Mouse (Mus musculus): ENCODE results near the gene Selenoo. TPM values are rescaled to one million over a fixed set of nuclear protein-coding genes. Genes with fewer than 3 reads are reported as not detected.

Gene Selenoo
- 42.4 and 57.0 TPM in 2 replicates for polyA plus RNA-seq (2012; rRNA removed; ENCODE audit: low replicate concordance)

DNA sequence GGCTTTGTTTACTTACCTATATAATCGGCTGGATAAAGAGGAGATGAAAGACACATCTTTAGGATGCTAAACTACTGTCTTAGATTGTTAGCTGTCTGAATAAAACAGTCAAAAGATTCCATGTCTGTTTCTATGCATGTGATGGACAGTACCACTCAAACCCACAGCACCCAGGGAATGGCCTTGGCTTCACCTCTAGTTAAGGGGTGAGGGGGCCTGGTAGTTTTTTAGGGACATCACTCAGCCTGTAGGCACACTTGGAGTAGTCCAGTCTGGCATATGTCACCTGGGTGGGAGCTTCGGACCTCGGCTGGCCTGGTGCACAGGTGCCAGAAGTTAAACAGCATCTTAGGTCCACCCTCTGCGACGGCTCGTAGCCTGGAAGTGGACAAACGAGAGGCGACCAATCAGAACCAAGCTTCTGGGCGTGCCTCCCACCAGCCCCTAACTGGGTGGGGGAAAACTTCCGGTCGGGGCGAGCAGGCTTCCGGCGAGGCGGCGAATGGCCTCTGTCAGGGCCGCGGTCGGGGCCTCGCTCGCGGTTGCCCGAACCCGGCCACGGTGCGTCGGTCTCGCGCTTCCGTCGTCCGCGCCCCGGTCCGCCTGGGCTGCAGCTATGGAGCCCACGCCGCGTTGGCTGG is at the start of gene Selenoo:
Gene Selenoo (plus strand): TSS at position 478 of the 641 bp plus-strand sequence.

DNA sequence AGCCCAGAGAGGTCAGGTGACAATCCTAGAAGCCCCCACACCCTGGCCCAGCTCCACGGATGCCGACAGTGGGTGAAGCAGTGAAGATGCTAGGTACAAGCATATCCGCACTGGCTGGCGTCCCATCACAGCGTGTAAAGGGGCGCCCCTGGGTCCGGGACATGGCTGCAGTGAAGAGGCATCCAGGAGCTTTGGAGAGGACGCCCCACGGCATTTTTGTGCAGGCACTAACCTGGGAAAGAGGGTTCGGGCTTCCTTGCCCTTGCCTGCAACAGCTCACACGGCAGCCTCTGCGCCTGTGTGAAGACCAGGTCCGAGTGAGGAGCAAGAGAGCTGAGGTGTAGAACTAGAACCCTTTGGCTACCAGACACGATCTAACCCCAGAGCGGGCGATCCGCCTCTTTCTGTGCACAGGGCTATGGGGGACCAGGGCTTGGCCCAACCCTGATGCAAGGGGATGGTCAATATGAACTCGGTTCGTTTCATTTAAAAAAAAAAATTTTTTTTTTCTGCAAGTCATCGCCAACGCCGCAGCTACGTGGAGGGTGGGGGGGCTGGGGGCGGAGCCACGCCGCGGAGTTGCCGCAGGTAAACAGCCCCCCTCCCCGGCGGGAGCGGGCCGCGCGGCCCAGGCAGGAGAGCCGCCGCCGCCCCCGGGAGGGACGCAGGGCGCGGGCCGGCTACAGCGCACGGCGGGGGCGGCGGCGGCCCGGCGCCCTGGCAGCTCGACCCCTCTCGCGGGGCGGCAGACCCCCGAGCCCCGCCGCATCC is 29.5 kb upstream of the Selenoo start, which contains the start of gene Panx2:
Gene Panx2 (plus strand): TSS at position 574 of the 771 bp plus-strand sequence.

DNA sequence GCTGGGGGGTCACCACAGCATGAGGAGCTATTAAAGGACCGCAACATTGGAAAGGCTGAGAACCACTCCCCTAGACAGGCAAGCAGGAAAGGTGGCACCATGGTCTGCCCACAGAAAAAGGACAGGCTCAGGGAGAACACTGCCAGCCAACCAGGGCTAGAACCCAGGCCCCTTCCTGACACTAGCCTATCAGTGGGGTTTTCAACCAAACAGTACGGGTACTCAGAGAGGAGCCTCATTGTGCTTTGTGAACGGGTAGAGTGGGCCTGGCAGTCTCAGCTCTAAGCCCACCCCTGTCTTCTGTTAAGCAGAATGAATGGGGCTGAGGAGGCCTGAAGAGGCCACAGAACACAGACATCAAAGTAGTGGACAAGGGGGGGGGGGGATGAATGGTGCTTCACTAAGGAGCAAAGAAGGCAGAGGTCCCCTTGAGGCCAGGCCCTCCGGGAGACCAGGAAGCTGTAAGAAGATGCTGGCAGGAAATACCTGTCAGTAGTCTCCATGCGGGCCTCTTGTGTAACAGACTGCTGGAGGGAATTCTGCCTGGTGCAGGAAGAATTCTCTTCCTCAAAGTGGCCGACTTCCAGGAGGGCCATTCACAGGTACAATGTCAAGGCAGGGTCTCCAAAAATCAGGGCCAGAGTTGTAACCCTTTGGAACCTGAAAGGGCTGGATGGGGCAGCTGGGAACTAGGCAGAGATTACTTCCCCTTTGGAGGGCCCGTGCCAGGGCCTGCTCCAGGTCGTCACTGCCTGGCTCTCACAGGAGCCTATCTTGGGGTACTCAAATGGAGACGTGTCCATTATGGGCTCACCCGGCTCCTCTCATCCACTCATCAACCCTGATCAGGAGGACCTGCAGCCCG is 14.0 kb upstream of the Selenoo start, which contains the start of gene Trabd:
Gene Trabd (plus strand): TSS at position 512 of the 865 bp plus-strand sequence.

DNA sequence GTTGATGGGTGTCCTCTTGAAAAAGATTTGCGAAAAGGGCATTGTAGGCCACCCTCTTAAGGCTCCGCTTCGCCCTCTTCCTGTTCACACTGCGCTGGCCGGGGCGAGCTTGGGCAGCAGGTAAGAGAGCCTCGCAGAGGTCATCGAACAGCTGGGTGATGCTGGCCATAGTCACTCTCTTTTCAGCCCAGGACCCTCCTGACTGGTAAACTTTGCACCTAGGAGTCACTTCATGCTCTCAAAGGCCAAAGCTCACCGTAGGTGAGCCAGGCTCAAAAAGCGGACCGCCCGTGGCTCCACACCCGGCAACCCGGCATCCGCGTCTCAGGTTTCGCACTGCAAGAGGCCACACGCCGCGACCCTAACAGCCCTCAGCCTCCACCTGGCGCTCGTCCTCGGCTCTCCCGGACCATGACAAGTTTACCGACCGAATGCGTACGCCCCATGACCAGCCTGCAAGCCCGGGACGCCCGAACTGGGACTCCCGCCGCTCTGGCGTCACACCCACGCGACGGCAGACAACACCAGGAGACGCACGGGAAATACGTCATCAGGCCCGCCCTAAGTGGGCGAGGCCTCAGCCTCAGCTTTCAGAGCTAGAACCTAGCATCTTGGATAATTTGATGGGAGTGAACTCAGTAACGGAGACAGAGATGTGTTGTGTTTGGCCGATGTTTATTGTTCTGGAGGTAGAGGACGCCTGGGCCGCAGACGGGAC is 33.9 kb downstream of the Selenoo start, which contains the start of gene Tubgcp6:
Gene Tubgcp6 (minus strand): TSS at position 464 of the 718 bp plus-strand sequence.

DNA sequence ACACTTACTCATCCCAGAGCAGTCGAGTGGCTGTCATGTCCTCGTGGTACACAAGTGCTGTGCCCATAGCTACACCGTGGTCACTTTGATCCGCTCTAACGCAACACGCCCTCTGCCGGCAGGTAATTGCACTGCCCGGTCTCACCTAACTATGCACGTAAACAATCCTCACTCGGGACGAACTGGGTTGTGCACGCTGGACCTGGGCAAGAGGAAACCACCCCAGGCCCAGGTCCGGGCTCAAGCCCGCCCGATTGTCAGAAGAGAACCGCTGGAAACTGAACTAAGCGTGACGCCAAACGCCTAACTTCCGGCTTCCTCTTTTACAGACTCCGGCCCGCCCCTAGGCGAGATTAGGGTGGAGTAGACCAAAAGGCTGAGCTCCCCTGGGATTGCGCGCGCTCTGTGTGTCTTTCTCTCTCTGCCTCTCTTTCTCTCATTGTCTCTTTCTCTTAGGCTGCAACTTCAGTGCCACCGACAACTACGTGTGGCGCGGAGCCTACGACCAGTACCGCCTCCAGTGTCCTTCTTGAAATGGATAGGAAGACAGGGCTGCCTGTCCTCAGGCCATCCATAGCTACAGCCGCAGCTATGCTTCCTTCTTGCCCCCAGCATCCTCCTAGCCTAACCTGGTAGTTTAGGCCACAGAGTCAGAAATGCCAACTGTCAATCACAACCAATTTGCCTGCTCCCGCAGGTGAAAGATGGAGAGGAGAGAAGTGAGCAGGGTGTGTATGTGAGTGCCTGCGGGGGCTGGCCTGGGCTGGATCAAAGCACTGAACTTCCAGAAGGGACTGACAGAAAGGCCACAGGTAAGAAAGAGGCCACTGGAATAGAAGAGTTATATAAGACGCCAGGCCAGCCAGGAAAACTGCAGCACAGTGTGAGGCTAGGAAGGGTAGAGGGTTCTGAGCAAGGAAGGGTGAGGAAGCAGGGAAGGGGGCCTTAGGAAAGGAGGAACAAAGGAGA is 39.8 kb downstream of the Selenoo start, which contains the start of gene Hdac10:
Gene Hdac10 (minus strand): TSS at position 319 of the 969 bp plus-strand sequence.

DNA sequence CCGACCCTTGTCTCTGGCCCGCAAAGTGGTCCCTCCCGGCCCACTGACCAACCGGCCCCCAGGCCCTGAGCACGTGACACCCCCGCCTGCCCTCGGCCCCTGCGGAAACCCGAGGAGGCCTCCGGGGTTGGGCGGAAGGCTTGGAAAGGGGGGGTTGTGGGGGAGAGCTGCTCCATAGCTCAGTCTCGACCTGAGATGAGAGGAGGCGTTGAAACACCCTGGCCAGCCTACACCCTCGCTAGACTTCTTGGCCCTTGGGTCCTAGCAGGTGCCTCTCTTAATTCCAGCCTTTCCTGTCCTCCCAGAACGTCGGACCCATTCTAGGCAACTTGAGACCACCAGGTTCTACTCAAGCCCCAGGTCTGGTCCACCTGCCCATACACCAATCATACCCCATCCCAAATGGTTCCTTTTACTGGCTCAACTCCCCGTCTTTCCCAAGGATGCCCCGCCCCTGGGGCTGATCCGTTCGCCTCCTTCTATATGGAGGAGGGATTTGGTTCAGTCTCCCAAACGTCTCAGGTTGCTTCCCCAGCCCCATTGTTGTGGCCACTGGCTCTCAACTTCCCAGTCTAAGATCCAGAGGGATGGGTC is 51.9 kb downstream of the Selenoo start, which contains the start of gene Mapk12:
Gene Mapk12 (minus strand): TSS at position 45 of the 594 bp plus-strand sequence.

DNA sequence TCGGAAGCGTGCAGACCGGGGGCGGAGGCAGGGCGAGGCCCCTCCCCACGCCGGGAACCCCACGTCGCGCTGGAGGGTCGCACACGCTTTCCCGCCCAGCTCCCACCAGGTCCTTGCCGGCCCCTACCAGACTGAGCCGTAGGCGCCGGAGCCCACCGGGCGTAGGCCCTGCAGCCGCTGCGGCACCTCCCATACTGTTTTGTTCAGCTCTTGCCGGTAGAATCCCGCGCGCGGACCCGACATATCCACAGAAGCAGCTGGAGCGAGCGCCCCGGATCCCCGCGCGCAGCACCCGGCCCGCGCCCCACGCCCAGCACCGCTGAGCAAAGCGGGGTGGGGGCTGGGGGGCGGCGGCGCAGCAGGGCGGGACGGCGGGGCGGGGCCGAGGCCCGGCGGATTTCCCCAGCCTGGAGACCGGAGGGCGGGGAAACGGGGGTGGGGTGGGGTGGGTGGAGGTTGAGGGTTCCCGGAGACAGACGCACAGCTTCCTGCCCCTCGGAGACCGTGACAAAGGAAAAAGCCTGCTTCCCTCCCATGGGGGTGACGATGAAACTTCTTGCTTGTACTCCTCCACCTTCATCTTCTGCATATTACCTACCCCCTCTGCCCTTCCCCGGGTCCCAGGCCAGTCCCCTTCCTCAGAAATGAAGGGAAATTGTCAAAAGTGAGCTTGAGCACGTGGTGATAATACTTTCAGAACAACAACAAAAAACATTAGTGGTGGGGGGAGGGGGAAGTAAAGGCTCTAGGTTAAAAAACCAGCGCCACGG is 60.6 kb downstream of the Selenoo start, which contains the start of gene Mapk11:
Gene Mapk11 (minus strand): TSS at position 358 of the 770 bp plus-strand sequence.

Other genes with a start within 250 kb of the Selenoo start
- gene Pim3, start 226.9 kb upstream of the Selenoo start, polyA plus RNA-seq (2012; rRNA removed; ENCODE audit: low replicate concordance), result 63.5 and 89.3 TPM in 2 replicates
- not detected in 2 replicates for gene Ttll8, start 134.7 kb upstream of the Selenoo start, polyA plus RNA-seq (2012; rRNA removed; ENCODE audit: low replicate concordance)
- 0.04 TPM in 1 of 2 replicates, not detected in the other for gene Mlc1, start 110.1 kb upstream of the Selenoo start, polyA plus RNA-seq (2012; rRNA removed; ENCODE audit: low replicate concordance)
- gene Mov10l1, start 106.2 kb upstream of the Selenoo start, polyA plus RNA-seq (2012; rRNA removed; ENCODE audit: low replicate concordance), result not detected in 2 replicates
- 0.23 and 1.4 TPM in 2 replicates for gene Panx2, start 29.4 kb upstream of the Selenoo start, polyA plus RNA-seq (2012; rRNA removed; ENCODE audit: low replicate concordance)
- 87.4 and 97.4 TPM in 2 replicates for gene Trabd, start 14.0 kb upstream of the Selenoo start, polyA plus RNA-seq (2012; rRNA removed; ENCODE audit: low replicate concordance)
- gene Tubgcp6, start 34.0 kb downstream of the Selenoo start, polyA plus RNA-seq (2012; rRNA removed; ENCODE audit: low replicate concordance), result 20.9 and 30.5 TPM in 2 replicates
- 19.2 and 21.0 TPM in 2 replicates for gene Hdac10, start 39.6 kb downstream of the Selenoo start, polyA plus RNA-seq (2012; rRNA removed; ENCODE audit: low replicate concordance)
- gene Mapk12, start 51.6 kb downstream of the Selenoo start, polyA plus RNA-seq (2012; rRNA removed; ENCODE audit: low replicate concordance), result 2.6 and 2.9 TPM in 2 replicates
- gene Mapk11, start 60.5 kb downstream of the Selenoo start, polyA plus RNA-seq (2012; rRNA removed; ENCODE audit: low replicate concordance), result 1.2 and 1.8 TPM in 2 replicates
- 257 and 402 TPM in 2 replicates for gene Plxnb2, start 91.7 kb downstream of the Selenoo start, polyA plus RNA-seq (2012; rRNA removed; ENCODE audit: low replicate concordance)
- 12.6 and 17.4 TPM in 2 replicates for gene Dennd6b, start 107.4 kb downstream of the Selenoo start, polyA plus RNA-seq (2012; rRNA removed; ENCODE audit: low replicate concordance)
- gene Ppp6r2, start 122.5 kb downstream of the Selenoo start, polyA plus RNA-seq (2012; rRNA removed; ENCODE audit: low replicate concordance), result 252 and 373 TPM in 2 replicates
- gene Sbf1, start 226.2 kb downstream of the Selenoo start, polyA plus RNA-seq (2012; rRNA removed; ENCODE audit: low replicate concordance), result 150 and 156 TPM in 2 replicates
- 0.59 and 3.3 TPM in 2 replicates for gene Adm2, start 233.6 kb downstream of the Selenoo start, polyA plus RNA-seq (2012; rRNA removed; ENCODE audit: low replicate concordance)
- gene Miox, start 245.3 kb downstream of the Selenoo start, polyA plus RNA-seq (2012; rRNA removed; ENCODE audit: low replicate concordance), result 0.21 TPM in 1 of 2 replicates, not detected in the other

Measured in duodenum, adult 2 months (tissue).